Mouse (Mus musculus) G1E (cell line): ENCODE measurements around the gene Psmb10. TPM values are rescaled to one million over a fixed set of nuclear protein-coding genes. Genes with fewer than 3 reads are reported as not detected.

Experiments used
- ATAC-seq: 2 replicates; pipeline ENCODE4 v1.8.0; 2016; ENCODE audit warnings: mild to moderate bottlenecking; ENCODE audit not compliant: insufficient number of reproducible peaks, poor library complexity, low FRiP score, severe bottlenecking; ENCODE audit errors: extremely low read depth
- DNase-seq: peaks from one replicate; pipeline ENCODE4 v3.0.0; 2012; ENCODE audit warnings: low spot score
- H3K27me3 ChIP-seq: 2 replicates; pipeline ENCODE4 v1.6.1; 2012; ENCODE audit warnings: mild to moderate bottlenecking, low read length, inconsistent platforms; ENCODE audit not compliant: insufficient read depth
- H3K36me3 ChIP-seq: replicated peaks from 2 replicates; pipeline ENCODE3; 2012; ENCODE audit warnings: mild to moderate bottlenecking, inconsistent platforms
- H3K4me1 ChIP-seq: 2 replicates; pipeline ENCODE4 v1.6.1; 2012; ENCODE audit warnings: low read depth, low read length, inconsistent platforms, mixed read lengths; ENCODE audit not compliant: insufficient read depth
- H3K4me3 ChIP-seq: 2 replicates; pipeline ENCODE4 v1.5.1; 2012; ENCODE audit warnings: low read depth, mild to moderate bottlenecking, inconsistent platforms, low read length, moderate library complexity, mixed read lengths
- H3K9me3 ChIP-seq: replicated peaks from 2 replicates; pipeline ENCODE4 v1.6.1; 2012; ENCODE audit warnings: inconsistent platforms
- CTCF ChIP-seq: IDR thresholded peaks from 2 replicates; pipeline ENCODE4 v1.5.1; 2012; ENCODE audit warnings: low read depth, low read length, inconsistent platforms, mixed read lengths
- GATA1 ChIP-seq: IDR thresholded peaks from 2 replicates; pipeline ENCODE4 v1.6.1; 2012; ENCODE audit warnings: borderline replicate concordance, low read length, inconsistent platforms, mixed read lengths
- GATA2 ChIP-seq: IDR thresholded peaks from 2 replicates; pipeline ENCODE4 v1.6.1; 2012; ENCODE audit warnings: low read depth, low read length, inconsistent platforms, borderline replicate concordance
- POLR2AphosphoS5 ChIP-seq: IDR thresholded peaks from 2 replicates; pipeline ENCODE4 v1.6.1; 2012; ENCODE audit warnings: low read depth, low read length, inconsistent platforms; ENCODE audit not compliant: insufficient replicate concordance
- TAL1 ChIP-seq: conservative IDR thresholded peaks from 2 replicates; pipeline ENCODE4 v1.6.1; 2012; ENCODE audit warnings: low read depth, low read length, inconsistent platforms, mixed read lengths
- polyA plus RNA-seq: library from polyadenylated mRNA; stranded (reverse); fragments of >175 nt; gene quantifications from 2 replicates; pipeline ENCODE4 v1.2.3, GENCODE M21; 2012
- total RNA-seq, 2 experiments: library from RNA; stranded (forward) in 1 of 2; stranded (reverse) in 1 of 2; fragments of 200-1000 nt in 1 of 2; fragments of >200 nt in 1 of 2; fragmentation: Nextera tagmentation in 1 of 2; gene quantifications; 2 replicates each; pipeline ENCODE4 v1.2.3; 2014 to 2017

Psmb10 gene
- total and polyA plus RNA-seq, 3 experiments: 15.3 to 125 (median 16.3) TPM

- H3K4me1 ChIP-seq: peaks cover 41% of the 10 kb centered on the region
- no peaks in the 10 kb centered on the region for H3K27me3 ChIP-seq
- no peak for TF ChIP-seq POLR2AphosphoS5
- peak overlapping the region; percentile 96; the same call in 1 of the 2 replicates for H3K4me3 ChIP-seq
- DNase-seq: peak; percentile 45
- H3K36me3 ChIP-seq: peaks cover 25% of the 10 kb centered on the region
- peak; percentile 40 for ATAC-seq
- H3K9me3 ChIP-seq: no peaks in the 10 kb centered on the region
Measured at GRCm38 (mm10) chr8:105966692-105967311, 28.6 kb upstream of the Psmb10 start.

GRCm38 (mm10) chr8:105965905-105966341 is 27.7 kb upstream of the Psmb10 start, which contains the start of gene Slc12a4:
Gene Slc12a4 (minus strand): TSS chr8:105966097.
- H3K9me3 ChIP-seq: no peaks in the 10 kb centered on the region
- peaks cover 33% of the 10 kb centered on the region for H3K36me3 ChIP-seq
- H3K4me3 ChIP-seq: peak within 1 kb of the TSS; percentile 96
- no peak for TF ChIP-seq TAL1
- peaks cover 48% of the 10 kb centered on the region for H3K4me1 ChIP-seq
- no peaks in the 10 kb centered on the region for H3K27me3 ChIP-seq
- DNase-seq (peak; percentile 92), ATAC-seq (peak; percentile 35; the same call in 1 of the 2 replicates)

- Histone ChIP-seq H3K4me1 (peaks cover 48% of the 10 kb centered on the region), H3K27me3 (no peaks in the 10 kb centered on the region), H3K4me3 (peak overlapping the region; percentile 96), H3K9me3 (no peaks in the 10 kb centered on the region), H3K36me3 (peaks cover 37% of the 10 kb centered on the region)
- DNase-seq: peak; percentile 66
- ATAC-seq: no peak
- TF ChIP-seq POLR2AphosphoS5 (no peak), CTCF (no peak), GATA1 (no peak), GATA2 (no peak), TAL1 (no peak)
Measured at GRCm38 (mm10) chr8:105965266-105965904, 27.1 kb upstream of the Psmb10 start.

DNA sequence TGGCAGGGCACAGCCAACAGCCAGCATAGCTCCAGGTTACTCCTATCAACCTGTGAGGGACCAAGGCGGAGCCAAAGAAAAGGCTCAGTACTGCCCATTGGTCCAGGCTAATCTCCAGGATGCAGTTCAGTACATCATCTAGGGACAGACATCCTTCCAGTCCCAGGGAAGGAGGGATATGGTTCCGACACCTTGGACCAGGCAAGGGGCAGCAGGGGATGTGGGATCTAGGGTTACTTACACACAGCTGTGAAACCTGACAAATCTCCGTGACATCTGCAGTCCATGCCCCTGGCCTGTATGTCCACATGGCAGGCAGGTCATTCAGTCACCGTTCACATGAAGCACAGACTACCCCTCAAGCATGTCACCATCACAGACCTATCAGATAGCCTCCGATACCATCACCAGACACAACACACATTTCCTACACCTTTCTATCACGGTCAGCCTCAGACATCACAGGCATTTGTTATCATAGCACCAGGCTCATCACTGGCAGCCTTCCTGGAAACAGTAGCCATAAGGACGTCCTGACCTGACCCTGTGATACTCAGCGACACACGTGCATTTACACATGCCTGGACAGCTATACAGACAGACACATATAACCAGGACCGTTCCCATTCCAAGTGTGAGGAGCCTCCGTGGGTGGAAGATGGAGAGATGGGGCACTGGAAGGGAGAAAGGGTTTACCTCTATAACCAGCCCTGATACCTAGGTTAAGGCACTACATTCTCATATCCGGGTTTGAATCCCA is 26.4 kb upstream of the Psmb10 start:
- Histone ChIP-seq H3K9me3 (no peaks in the 10 kb centered on the region), H3K36me3 (peaks cover 44% of the 10 kb centered on the region), H3K4me3 (peak overlapping the region; percentile 96), H3K4me1 (peaks cover 48% of the 10 kb centered on the region), H3K27me3 (no peaks in the 10 kb centered on the region)
- DNase-seq (no peak), ATAC-seq (no peak)
- no peak for TF ChIP-seq GATA2
- no peak for TF ChIP-seq CTCF
- TF ChIP-seq GATA1: no peak
- no peak for TF ChIP-seq TAL1
- no peak for TF ChIP-seq POLR2AphosphoS5

- TF ChIP-seq GATA2 (no peak), TAL1 (no peak), CTCF (no peak), GATA1 (no peak), POLR2AphosphoS5 (no peak)
- H3K27me3 ChIP-seq: no peaks in the 10 kb centered on the region
- no peaks in the 10 kb centered on the region for H3K9me3 ChIP-seq
- peaks cover 73% of the 10 kb centered on the region for H3K36me3 ChIP-seq
- ATAC-seq (no peak), DNase-seq (no peak)
- H3K4me3 ChIP-seq: no peak overlapping the region
- H3K4me1 ChIP-seq: peaks cover 40% of the 10 kb centered on the region
Measured at GRCm38 (mm10) chr8:105961536-105961935, 23.3 kb upstream of the Psmb10 start.

GRCm38 (mm10) chr8:105961101-105961500 is 22.9 kb upstream of the Psmb10 start:
- TF ChIP-seq POLR2AphosphoS5 (no peak), CTCF (no peak), GATA2 (no peak), TAL1 (no peak), GATA1 (no peak)
- H3K4me3 ChIP-seq: no peak overlapping the region
- H3K27me3 ChIP-seq: no peaks in the 10 kb centered on the region
- H3K4me1 ChIP-seq: peaks cover 36% of the 10 kb centered on the region
- no peak for ATAC-seq
- peaks cover 77% of the 10 kb centered on the region for H3K36me3 ChIP-seq
- no peaks in the 10 kb centered on the region for H3K9me3 ChIP-seq
- no peak for DNase-seq
